Mouse (Mus musculus) neural tube, embryonic 12.5 days (tissue): ENCODE data around the gene Gucy2c. TPM values are rescaled to one million over a fixed set of nuclear protein-coding genes. Genes with fewer than 3 reads are reported as not detected.

Experiments
- ATAC-seq: fragments of 200-750 bp; cut with Nextera tagmentation; 2 replicates; pipeline ENCODE4 v1.8.0; 2017; ENCODE audit warnings: low read depth, mild to moderate bottlenecking, moderate TSS enrichment, moderate library complexity; ENCODE audit not compliant: low FRiP score
- H3K27ac ChIP-seq: fragments of 300-500 bp; sonication (generic); 2 replicates; pipeline ENCODE4 v1.5.1; 2016
- H3K27me3 ChIP-seq: fragments of 300-500 bp; sonication (generic); replicated peaks from 2 replicates; pipeline ENCODE4 v1.6.1; 2016; ENCODE audit warnings: mild to moderate bottlenecking
- H3K36me3 ChIP-seq: fragments of 300-500 bp; sonication (generic); 2 replicates; pipeline ENCODE4 v1.6.1; 2016; ENCODE audit warnings: mild to moderate bottlenecking
- H3K4me1 ChIP-seq: fragments of 300-500 bp; sonication (generic); 2 replicates; pipeline ENCODE4 v1.6.1; 2016
- H3K4me2 ChIP-seq: fragments of 300-500 bp; sonication (generic); replicated peaks from 2 replicates; pipeline ENCODE4 v1.6.1; 2016; ENCODE audit warnings: mild to moderate bottlenecking
- H3K4me3 ChIP-seq: fragments of 300-500 bp; sonication (generic); 2 replicates; pipeline ENCODE4 v1.5.1; 2016
- H3K9ac ChIP-seq: fragments of 300-500 bp; sonication (generic); 2 replicates; pipeline ENCODE4 v1.6.1; 2016; ENCODE audit warnings: mild to moderate bottlenecking
- H3K9me3 ChIP-seq: fragments of 300-500 bp; sonication (generic); 2 replicates; pipeline ENCODE4 v1.6.1; 2016; ENCODE audit warnings: mild to moderate bottlenecking
- WGBS: fragments of 180-500 bp; shearing (Covaris S2); methylation state at CpG from one replicate; pipeline ENCODE4 v1.1.7; 2016; 5-methylcytosine and 5-hydroxymethylcytosine counted together
- polyA plus RNA-seq: library from polyadenylated mRNA; unstranded; fragments of >200 nt; fragmentation: Nextera tagmentation; extraction: Ambion mirVana; gene quantifications from 2 replicates; pipeline ENCODE4 v1.2.1, GENCODE M21; 2016

The Gucy2c gene
- polyA plus RNA-seq, 1 experiment from 2014 or later = 0.41 TPM

- Histone ChIP-seq H3K4me3 (no peak overlapping the region), H3K27me3 (no peaks in the 10 kb centered on the region), H3K4me1 (no peaks in the 10 kb centered on the region), H3K9ac (no peak overlapping the region), H3K4me2 (no peak overlapping the region), H3K27ac (no peak overlapping the region), H3K9me3 (no peaks in the 10 kb centered on the region), H3K36me3 (no peaks in the 10 kb centered on the region)
- no peak for ATAC-seq
- 47% methylated on average over 2 of the region's 2 CpGs for WGBS
Observed at GRCm38 (mm10) chr6:136679381-136679780, 102.2 kb downstream of the Gucy2c start.

GRCm38 (mm10) chr6:136674935-136675334 lies 106.6 kb downstream of the Gucy2c start:
- WGBS = 89% methylated on average over 6 of the region's 6 CpGs

DNA sequence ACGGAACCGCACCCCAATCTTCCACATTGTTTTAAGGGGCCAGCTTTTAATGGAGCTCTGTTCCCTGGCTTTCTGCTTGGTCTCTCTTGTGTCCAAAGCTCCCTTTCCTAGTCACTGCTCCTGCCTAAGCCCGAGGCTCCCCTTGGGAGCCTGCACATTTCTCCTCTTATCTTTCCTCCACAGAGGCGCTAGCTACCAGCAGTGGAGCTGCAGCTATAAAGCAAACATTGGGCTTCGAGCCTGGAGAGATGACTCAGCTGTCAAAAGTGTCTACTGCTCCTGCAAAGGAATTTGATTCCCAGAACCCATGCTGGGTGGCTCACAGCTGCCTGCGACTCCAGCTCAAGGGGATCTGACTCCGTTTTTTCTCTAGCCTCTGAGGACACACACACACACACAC lies 109.1 kb downstream of the Gucy2c start:
- Histone ChIP-seq H3K4me2 (no peak overlapping the region), H3K36me3 (no peaks in the 10 kb centered on the region), H3K9me3 (no peaks in the 10 kb centered on the region), H3K27me3 (no peaks in the 10 kb centered on the region), H3K9ac (no peak overlapping the region), H3K4me3 (no peak overlapping the region), H3K4me1 (no peaks in the 10 kb centered on the region), H3K27ac (no peak overlapping the region)
- no peak for ATAC-seq
- 80% methylated on average over 7 of the region's 7 CpGs for WGBS

More at GRCm38 (mm10) chr6:136674935-136675334, 106.6 kb downstream of the Gucy2c start:
- Histone ChIP-seq H3K9me3 (no peaks in the 10 kb centered on the region), H3K9ac (no peak overlapping the region), H3K36me3 (no peaks in the 10 kb centered on the region), H3K4me1 (no peaks in the 10 kb centered on the region), H3K4me2 (no peak overlapping the region), H3K27ac (no peak overlapping the region), H3K4me3 (no peak overlapping the region), H3K27me3 (no peaks in the 10 kb centered on the region)
- ATAC-seq = no peak

DNA sequence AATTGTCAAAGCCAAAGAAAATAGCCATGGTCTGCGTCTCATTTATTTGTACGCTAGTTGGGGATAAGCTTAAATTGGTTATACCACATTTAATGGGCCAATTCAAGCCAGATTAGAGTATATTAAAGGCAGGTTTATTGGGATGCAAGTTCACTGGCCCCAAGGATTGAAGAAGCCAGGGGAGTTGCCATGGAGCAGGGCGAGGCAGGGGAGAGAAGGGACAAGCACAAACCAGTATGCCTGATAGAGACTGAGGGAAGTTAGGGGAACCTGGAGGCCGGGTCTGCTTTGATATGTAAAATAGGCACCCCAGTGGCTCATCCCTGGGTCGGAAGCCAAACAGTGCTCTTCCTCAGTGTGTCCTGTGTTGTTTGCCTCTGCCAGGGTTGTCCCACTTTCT lies 112.3 kb downstream of the Gucy2c start:
- H3K27me3 ChIP-seq = no peaks in the 10 kb centered on the region
- no peak overlapping the region for H3K27ac ChIP-seq
- no peaks in the 10 kb centered on the region for H3K36me3 ChIP-seq
- no peak overlapping the region for H3K4me3 ChIP-seq
- no peak for ATAC-seq
- H3K9me3 ChIP-seq = no peaks in the 10 kb centered on the region
- WGBS = 42% methylated on average over 5 of the region's 5 CpGs
- H3K4me1 ChIP-seq = no peaks in the 10 kb centered on the region
- no peak overlapping the region for H3K4me2 ChIP-seq
- no peak overlapping the region for H3K9ac ChIP-seq

DNA sequence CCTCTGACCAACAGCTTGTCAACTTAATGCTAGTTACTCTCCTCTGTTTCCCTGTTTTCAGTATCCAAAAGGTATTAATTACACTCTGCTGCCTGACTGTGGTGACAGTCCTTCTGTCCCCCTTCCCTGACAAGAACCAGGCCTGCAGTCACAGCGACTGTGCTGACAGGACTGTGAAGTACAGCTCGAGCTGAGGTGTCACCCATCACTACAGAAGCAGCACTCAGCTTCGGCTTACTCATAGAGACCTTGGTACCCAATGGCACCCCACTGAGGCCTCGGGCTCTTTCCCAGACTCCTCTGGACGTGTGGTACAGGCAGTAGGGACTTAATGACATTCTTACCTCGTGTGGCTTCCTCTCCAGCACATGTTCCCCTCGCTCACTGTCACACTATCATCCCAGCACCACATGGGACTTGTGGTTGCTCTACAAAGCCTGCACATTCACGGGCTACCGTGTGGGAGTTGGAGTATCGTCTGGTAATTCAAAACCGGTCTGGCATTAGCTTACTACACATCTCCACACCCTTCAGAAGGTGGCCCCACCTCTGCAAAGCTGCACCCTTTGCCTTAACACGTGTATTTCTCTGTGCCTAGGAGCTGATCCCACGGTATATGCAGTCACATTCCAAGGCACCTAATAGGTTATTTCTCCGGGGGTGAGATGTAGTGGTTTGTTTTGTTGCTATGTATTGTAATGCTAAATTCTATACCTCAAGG lies 113.1 kb downstream of the Gucy2c start:
- Histone ChIP-seq H3K36me3 (no peaks in the 10 kb centered on the region), H3K9me3 (no peaks in the 10 kb centered on the region), H3K4me1 (no peaks in the 10 kb centered on the region), H3K4me2 (no peak overlapping the region), H3K4me3 (no peak overlapping the region), H3K27ac (no peak overlapping the region), H3K27me3 (no peaks in the 10 kb centered on the region), H3K9ac (no peak overlapping the region)
- no peak for ATAC-seq
- WGBS = 61% methylated on average over 14 of the region's 14 CpGs

GRCm38 (mm10) chr6:136662063-136662462 lies 119.5 kb downstream of the Gucy2c start:
- Histone ChIP-seq H3K4me3 (no peak overlapping the region), H3K27me3 (peaks cover 27% of the 10 kb centered on the region), H3K9ac (no peak overlapping the region), H3K4me1 (peaks cover 9% of the 10 kb centered on the region), H3K36me3 (no peaks in the 10 kb centered on the region), H3K27ac (no peak overlapping the region), H3K4me2 (peak overlapping the region; percentile 63), H3K9me3 (no peaks in the 10 kb centered on the region)
- no peak for ATAC-seq
- 23% methylated on average over 11 of the region's 11 CpGs for WGBS

DNA sequence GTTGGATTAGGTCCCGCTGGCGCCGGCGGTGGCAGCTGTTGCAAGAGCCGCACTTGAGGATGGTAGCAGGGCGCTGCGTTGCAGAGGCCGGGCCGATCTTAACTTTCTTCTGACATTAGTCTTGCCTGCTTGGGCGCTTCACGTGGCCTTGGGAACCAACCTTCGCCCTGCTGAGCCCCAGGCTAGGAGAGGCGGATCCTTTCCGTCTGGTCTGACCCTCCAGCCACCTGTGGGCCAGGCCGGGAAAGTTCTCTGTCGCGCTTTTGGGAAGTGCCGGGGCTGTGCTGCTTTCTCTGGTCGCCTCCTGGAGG lies 119.9 kb downstream of the Gucy2c start, which contains the start of gene Plbd1:
Gene Plbd1 (minus strand): TSS at position 223 of the 311 bp plus-strand sequence.
- peak within 1 kb of the TSS; percentile 28 for H3K4me3 ChIP-seq
- H3K4me2 ChIP-seq = peak within 1 kb of the TSS; percentile 63
- H3K4me1 ChIP-seq = peaks cover 9% of the 10 kb centered on the region
- 0 out of 2 replicates have a peak within 1 kb of the TSS, but pooled peaks have one; percentile 8 for H3K9ac ChIP-seq
- 1% methylated on average over 19 of the region's 19 CpGs for WGBS
- 0 out of 2 replicates have a peak, but pooled peaks have one; percentile 25 for ATAC-seq
- peaks cover 27% of the 10 kb centered on the region for H3K27me3 ChIP-seq
- H3K9me3 ChIP-seq = no peaks in the 10 kb centered on the region
- H3K27ac ChIP-seq = no peak within 1 kb of the TSS
- H3K36me3 ChIP-seq = no peaks in the 10 kb centered on the region

DNA sequence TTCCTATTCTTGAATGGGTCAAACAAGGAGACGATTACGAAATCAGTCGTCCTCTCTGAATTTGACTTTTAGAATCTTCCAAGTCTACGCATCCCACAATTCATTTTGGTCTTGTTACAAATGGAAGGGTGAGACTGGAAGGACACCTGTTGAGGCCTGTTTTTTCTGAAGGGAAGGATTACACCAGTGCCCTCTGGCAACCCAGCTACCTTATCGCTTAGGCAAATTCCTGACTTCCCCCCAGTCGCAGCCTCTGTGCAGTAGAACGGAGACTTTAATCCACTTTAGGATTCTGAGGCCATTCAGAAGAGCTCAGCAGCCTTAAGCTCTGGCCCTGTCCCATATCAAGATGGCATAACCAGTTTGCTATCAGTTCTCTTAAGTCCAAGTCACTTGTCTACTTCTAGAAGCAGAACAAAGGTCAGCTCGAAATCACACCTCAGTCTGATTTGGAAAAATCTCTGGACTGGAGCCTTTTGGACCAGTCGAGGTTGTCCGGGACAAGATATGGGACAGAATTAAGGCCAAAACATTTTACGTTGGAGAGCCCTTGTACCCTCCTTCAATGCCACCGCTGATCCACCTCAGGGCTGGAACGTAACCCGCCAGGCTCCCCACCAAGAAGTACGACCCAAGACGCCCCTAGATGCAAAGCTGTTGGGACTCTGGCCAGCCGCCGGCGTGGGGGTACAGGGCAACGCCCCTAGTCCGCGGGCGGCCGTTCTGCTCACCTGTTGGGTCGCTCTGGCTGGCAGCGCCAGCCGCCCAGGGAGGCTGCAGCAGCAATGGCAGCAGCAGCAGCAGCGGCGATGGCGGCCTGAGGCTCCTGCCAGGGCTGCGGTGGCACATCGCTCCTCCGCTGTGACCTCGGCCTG lies 120.5 kb downstream of the Gucy2c start:
- ATAC-seq = no peak
- WGBS = 20% methylated on average over 34 of the region's 34 CpGs
- no peaks in the 10 kb centered on the region for H3K36me3 ChIP-seq
- H3K27ac ChIP-seq = no peak overlapping the region
- H3K9me3 ChIP-seq = no peaks in the 10 kb centered on the region
- peak overlapping the region; percentile 28 for H3K4me3 ChIP-seq
- H3K4me1 ChIP-seq = peaks cover 9% of the 10 kb centered on the region
- H3K4me2 ChIP-seq = peak overlapping the region; percentile 63
- H3K27me3 ChIP-seq = peaks cover 27% of the 10 kb centered on the region
- 0 out of 2 replicates have a peak overlapping the region, but pooled peaks have one; percentile 8 for H3K9ac ChIP-seq

GRCm38 (mm10) chr6:136659226-136659625 lies 122.3 kb downstream of the Gucy2c start:
- Histone ChIP-seq H3K9me3 (no peaks in the 10 kb centered on the region), H3K4me1 (peaks cover 9% of the 10 kb centered on the region), H3K36me3 (no peaks in the 10 kb centered on the region), H3K4me2 (no peak overlapping the region), H3K4me3 (no peak overlapping the region), H3K9ac (no peak overlapping the region), H3K27ac (no peak overlapping the region), H3K27me3 (peaks cover 27% of the 10 kb centered on the region)
- WGBS = 92% methylated on average over 9 of the region's 9 CpGs
- no peak for ATAC-seq

GRCm38 (mm10) chr6:136658303-136658702 lies 123.3 kb downstream of the Gucy2c start:
- Histone ChIP-seq H3K9ac (no peak overlapping the region), H3K4me2 (no peak overlapping the region), H3K9me3 (no peaks in the 10 kb centered on the region), H3K4me1 (peaks cover 9% of the 10 kb centered on the region), H3K4me3 (no peak overlapping the region), H3K27ac (no peak overlapping the region), H3K27me3 (peaks cover 27% of the 10 kb centered on the region), H3K36me3 (no peaks in the 10 kb centered on the region)
- no peak for ATAC-seq
- WGBS = 82% methylated on average over 4 of the region's 4 CpGs

- H3K9ac ChIP-seq = no peak overlapping the region
- no peak overlapping the region for H3K4me2 ChIP-seq
- no peaks in the 10 kb centered on the region for H3K36me3 ChIP-seq
- no peaks in the 10 kb centered on the region for H3K4me1 ChIP-seq
- no peak for ATAC-seq
- 70% methylated on average over 11 of the region's 11 CpGs for WGBS
- H3K27ac ChIP-seq = no peak overlapping the region
- no peak overlapping the region for H3K4me3 ChIP-seq
- peaks cover 7% of the 10 kb centered on the region for H3K27me3 ChIP-seq
- H3K9me3 ChIP-seq = no peaks in the 10 kb centered on the region
Observed at GRCm38 (mm10) chr6:136655786-136656185, 125.8 kb downstream of the Gucy2c start.

- 93% methylated on average over 20 of the region's 20 CpGs for WGBS
- Histone ChIP-seq H3K9ac (no peak overlapping the region), H3K27ac (no peak overlapping the region), H3K4me3 (no peak overlapping the region), H3K4me2 (no peak overlapping the region), H3K36me3 (no peaks in the 10 kb centered on the region), H3K27me3 (no peaks in the 10 kb centered on the region), H3K4me1 (no peaks in the 10 kb centered on the region), H3K9me3 (no peaks in the 10 kb centered on the region)
- no peak for ATAC-seq
Observed at GRCm38 (mm10) chr6:136654470-136654869, 127.1 kb downstream of the Gucy2c start.
